Mouse (Mus musculus) gastrocnemius, adult 2 months (tissue): ENCODE results near the gene Tspan5. TPM values are rescaled to one million over a fixed set of nuclear protein-coding genes. Genes with fewer than 3 reads are reported as not detected.

ENCODE experiments used
- DNase-seq: peaks from one replicate; pipeline ENCODE4 v3.0.0; 2022
- H3K27ac ChIP-seq: fragments of 200-600 bp; 2 replicates; pipeline ENCODE4 v1.8.1; 2022; ENCODE audit warnings: mild to moderate bottlenecking
- H3K4me3 ChIP-seq: fragments of 200-600 bp; 2 replicates; pipeline ENCODE4 v1.8.1; 2022; ENCODE audit warnings: mild to moderate bottlenecking, moderate library complexity
- CTCF ChIP-seq: fragments of 200-600 bp; IDR thresholded peaks from 2 replicates; pipeline ENCODE4 v1.8.1; 2022; ENCODE audit warnings: antibody characterized with exemption, mild to moderate bottlenecking, moderate library complexity
- intact Hi-C: fragments of 180-260 bp; cut with DNase I; formaldehyde crosslinking; loops from one replicate; pipeline ENCODE4 v1.15.1; 2025
- total RNA-seq, 2 experiments: library from RNA; stranded (reverse); gene quantifications; 2 replicates each; pipeline ENCODE4 v1.2.3; 2021

Gene Tspan5
- total RNA-seq, 2 experiments from 2014 or later = 4.0 to 4.4 TPM

GRCm38 (mm10) chr3:138937241-138937640, 195.2 kb downstream of the Tspan5 start:
- DNase-seq = no peak
- intact Hi-C loops = no loop called here
- no peak overlapping the region for H3K27ac ChIP-seq
- TF ChIP-seq CTCF = no peak
- H3K4me3 ChIP-seq = no peak overlapping the region

- H3K4me3 ChIP-seq = no peak overlapping the region
- intact Hi-C loops = no loop called here
- TF ChIP-seq CTCF = no peak
- H3K27ac ChIP-seq = no peak overlapping the region
- no peak for DNase-seq
These were observed 199.6 kb downstream of the Tspan5 start for GRCm38 (mm10) chr3:138941604-138942003.

DNA sequence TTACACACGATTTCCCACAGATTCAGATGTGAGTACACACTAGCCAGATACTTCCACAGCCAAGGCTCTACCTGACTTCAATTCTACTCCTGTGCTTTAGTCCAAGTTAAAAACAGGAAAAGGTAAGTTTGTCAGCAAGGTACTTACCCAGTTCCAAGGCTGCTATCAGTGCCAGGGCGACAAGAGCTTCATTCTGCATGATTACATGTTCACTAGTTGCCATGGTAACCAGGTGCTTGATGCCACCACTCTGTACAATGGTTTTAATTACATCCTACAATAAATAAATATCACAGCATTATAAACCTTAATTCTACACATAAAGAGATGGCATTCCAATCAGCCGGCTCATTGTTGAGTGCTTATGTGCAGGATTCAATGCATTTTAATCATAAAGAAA, 203.5 kb downstream of the Tspan5 start:
- no peak overlapping the region for H3K27ac ChIP-seq
- no peak for TF ChIP-seq CTCF
- no peak overlapping the region for H3K4me3 ChIP-seq
- no peak for DNase-seq
- intact Hi-C loops = no loop called here

- no peak overlapping the region for H3K27ac ChIP-seq
- no peak overlapping the region for H3K4me3 ChIP-seq
- intact Hi-C loops = no loop called here
- TF ChIP-seq CTCF = no peak
- no peak for DNase-seq
These were observed 207.1 kb downstream of the Tspan5 start for GRCm38 (mm10) chr3:138949081-138949480.

GRCm38 (mm10) chr3:138955220-138955619, 213.2 kb downstream of the Tspan5 start:
- no peak for DNase-seq
- intact Hi-C loops = no loop called here
- Histone ChIP-seq H3K27ac (no peak overlapping the region), H3K4me3 (no peak overlapping the region)
- TF ChIP-seq CTCF = no peak

Other genes with a start within 250 kb of the Tspan5 start
- 100 to 1,000 TPM; 128 to 156 TPM for gene Eif4e, start 216.0 kb upstream of the Tspan5 start, total RNA-seq